Mouse (Mus musculus) embryonic facial prominence, embryonic 13.5 days (tissue): ENCODE data around the gene Pcp4l1. TPM values are rescaled to one million over a fixed set of nuclear protein-coding genes. Genes with fewer than 3 reads are reported as not detected.
A peak's percentile ranks its signal among the peaks of the same experiment; 100 is the strongest.
"Not testable (repeated sequence)": the region's sequence is repeated elsewhere in the genome, so short reads cannot be mapped to it uniquely, and the experiment has no call there.

ENCODE experiments used
- ATAC-seq: fragments of 200-750 bp; cut with Nextera tagmentation; 2 replicates; pipeline ENCODE4 v1.8.0; 2017; ENCODE audit warnings: low read depth; ENCODE audit not compliant: insufficient number of reproducible peaks, insufficient read depth, low FRiP score, low TSS enrichment
- H3K27ac ChIP-seq: fragments of 300-500 bp; sonication (generic); 2 replicates; pipeline ENCODE4 v1.5.1; 2015; ENCODE audit warnings: moderate library complexity, mild to moderate bottlenecking, inconsistent platforms
- H3K27me3 ChIP-seq: fragments of 300-500 bp; sonication (generic); 2 replicates; pipeline ENCODE4 v1.6.1; 2015; ENCODE audit warnings: mild to moderate bottlenecking, inconsistent platforms
- H3K36me3 ChIP-seq: fragments of 300-500 bp; sonication (generic); 2 replicates; pipeline ENCODE4 v1.6.1; 2015; ENCODE audit warnings: mild to moderate bottlenecking, inconsistent platforms
- H3K4me1 ChIP-seq: fragments of 300-500 bp; sonication (generic); 2 replicates; pipeline ENCODE4 v1.6.1; 2015; ENCODE audit warnings: inconsistent platforms
- H3K4me2 ChIP-seq: fragments of 300-500 bp; sonication (generic); 2 replicates; pipeline ENCODE4 v1.6.1; 2015; ENCODE audit warnings: moderate library complexity, mild to moderate bottlenecking, inconsistent platforms
- H3K4me3 ChIP-seq: fragments of 300-500 bp; sonication (generic); 2 replicates; pipeline ENCODE4 v1.5.1; 2015; ENCODE audit warnings: mild to moderate bottlenecking, inconsistent platforms
- H3K9ac ChIP-seq: fragments of 300-500 bp; sonication (generic); 2 replicates; pipeline ENCODE4 v1.6.1; 2015; ENCODE audit warnings: mild to moderate bottlenecking, inconsistent platforms
- H3K9me3 ChIP-seq: fragments of 300-500 bp; sonication (generic); 2 replicates; pipeline ENCODE4 v1.6.1; 2016; ENCODE audit warnings: inconsistent platforms
- WGBS: fragments of 180-500 bp; shearing (Covaris S2); methylation state at CpG from one replicate; pipeline ENCODE4 v1.1.7; 2015; ENCODE audit warnings: mixed read lengths; 5-methylcytosine and 5-hydroxymethylcytosine counted together
- polyA plus RNA-seq: library from polyadenylated mRNA; unstranded; fragments of >200 nt; fragmentation: Nextera tagmentation; extraction: Ambion mirVana; gene quantifications from 2 replicates; pipeline ENCODE4 v1.2.1, GENCODE M21; 2015

Pcp4l1 gene
- 20.6 and 25.2 TPM in 2 replicates for polyA plus RNA-seq

GRCm38 (mm10) chr1:171195887-171196397 lies at the start of gene Pcp4l1:
Gene Pcp4l1 (minus strand): TSS chr1:171196268.
- WGBS = under 1% methylated on average over 33 of the region's 33 CpGs
- no peaks in the 10 kb centered on the region for H3K36me3 ChIP-seq

GRCm38 (mm10) chr1:171245353-171245752 lies 49.3 kb upstream of the Pcp4l1 start:
- Histone ChIP-seq H3K27ac (no peak overlapping the region), H3K4me3 (peak overlapping the region; percentile 79; the same call in 1 of the 2 replicates), H3K9ac (0 out of 2 replicates have a peak overlapping the region, but pooled peaks have one; percentile 92), H3K4me2 (peak overlapping the region; percentile 75; the same call in 1 of the 2 replicates), H3K36me3 (peaks cover 48% of the 10 kb centered on the region), H3K9me3 (no peaks in the 10 kb centered on the region), H3K27me3 (no peaks in the 10 kb centered on the region), H3K4me1 (peaks cover 50% of the 10 kb centered on the region)
- WGBS = 68% methylated on average over 8 of the region's 8 CpGs
- ATAC-seq = no peak

More at GRCm38 (mm10) chr1:171195887-171196397, at the start of gene Pcp4l1:
- H3K4me2 ChIP-seq = peak within 1 kb of the TSS; percentile 97
- H3K27me3 ChIP-seq = peaks cover 69% of the 10 kb centered on the region
- H3K4me1 ChIP-seq = peaks cover 35% of the 10 kb centered on the region
- H3K27ac ChIP-seq = no peak within 1 kb of the TSS
- H3K4me3 ChIP-seq = peak within 1 kb of the TSS; percentile 59
- H3K9me3 ChIP-seq = no peaks in the 10 kb centered on the region
- peak within 1 kb of the TSS; percentile 70 for H3K9ac ChIP-seq
- no peak for ATAC-seq

- not testable (repeated sequence) for H3K27ac ChIP-seq, H3K27me3 ChIP-seq, H3K4me3 ChIP-seq, H3K9me3 ChIP-seq, H3K4me2 ChIP-seq, H3K9ac ChIP-seq, ATAC-seq
- peaks cover 82% of the 10 kb centered on the region for H3K36me3 ChIP-seq
- WGBS = 87% methylated on average over 12 of the region's 12 CpGs
- H3K4me1 ChIP-seq = peaks cover 19% of the 10 kb centered on the region
These were observed 45.9 kb upstream of the Pcp4l1 start for GRCm38 (mm10) chr1:171241952-171242351.

GRCm38 (mm10) chr1:171240911-171241310 lies 44.8 kb upstream of the Pcp4l1 start:
- WGBS = 88% methylated on average over 10 of the region's 10 CpGs
- no peak overlapping the region for H3K4me2 ChIP-seq
- H3K36me3 ChIP-seq = peaks cover 92% of the 10 kb centered on the region
- H3K27me3 ChIP-seq = no peaks in the 10 kb centered on the region
- ATAC-seq = no peak
- H3K27ac ChIP-seq = no peak overlapping the region
- no peaks in the 10 kb centered on the region for H3K9me3 ChIP-seq
- H3K9ac ChIP-seq = no peak overlapping the region
- H3K4me1 ChIP-seq = peaks cover 14% of the 10 kb centered on the region
- no peak overlapping the region for H3K4me3 ChIP-seq

GRCm38 (mm10) chr1:171239992-171240744 lies 44.1 kb upstream of the Pcp4l1 start:
- 74% methylated on average over 15 of the region's 15 CpGs for WGBS
- Histone ChIP-seq H3K27ac (no peak overlapping the region), H3K27me3 (no peaks in the 10 kb centered on the region), H3K4me1 (peaks cover 6% of the 10 kb centered on the region), H3K4me2 (no peak overlapping the region), H3K9me3 (no peaks in the 10 kb centered on the region), H3K9ac (no peak overlapping the region), H3K4me3 (no peak overlapping the region), H3K36me3 (peaks cover 96% of the 10 kb centered on the region)
- ATAC-seq = no peak

GRCm38 (mm10) chr1:171238463-171238862 lies 42.4 kb upstream of the Pcp4l1 start:
- H3K36me3 ChIP-seq = peaks cover 99% of the 10 kb centered on the region

GRCm38 (mm10) chr1:171237438-171237837 lies 41.4 kb upstream of the Pcp4l1 start:
- no peak overlapping the region for H3K27ac ChIP-seq
- no peaks in the 10 kb centered on the region for H3K4me1 ChIP-seq
- H3K4me2 ChIP-seq = no peak overlapping the region
- no peak for ATAC-seq
- H3K36me3 ChIP-seq = peaks cover 94% of the 10 kb centered on the region
- H3K27me3 ChIP-seq = no peaks in the 10 kb centered on the region
- 85% methylated on average over 6 of the region's 6 CpGs for WGBS
- no peaks in the 10 kb centered on the region for H3K9me3 ChIP-seq
- no peak overlapping the region for H3K4me3 ChIP-seq
- H3K9ac ChIP-seq = no peak overlapping the region

More at GRCm38 (mm10) chr1:171238463-171238862, 42.4 kb upstream of the Pcp4l1 start:
- no peaks in the 10 kb centered on the region for H3K27me3 ChIP-seq
- ATAC-seq = no peak
- no peaks in the 10 kb centered on the region for H3K9me3 ChIP-seq
- H3K4me1 ChIP-seq = no peaks in the 10 kb centered on the region
- no peak overlapping the region for H3K4me2 ChIP-seq
- H3K9ac ChIP-seq = no peak overlapping the region
- no peak overlapping the region for H3K4me3 ChIP-seq
- no peak overlapping the region for H3K27ac ChIP-seq
- 75% methylated on average over 14 of the region's 14 CpGs for whole genome bisulfite sequencing

GRCm38 (mm10) chr1:171235791-171236190 lies 39.7 kb upstream of the Pcp4l1 start:
- no peaks in the 10 kb centered on the region for H3K9me3 ChIP-seq
- H3K4me3 ChIP-seq = no peak overlapping the region
- no peak for ATAC-seq
- H3K27ac ChIP-seq = no peak overlapping the region
- H3K27me3 ChIP-seq = no peaks in the 10 kb centered on the region
- H3K4me2 ChIP-seq = no peak overlapping the region
- peaks cover 78% of the 10 kb centered on the region for H3K36me3 ChIP-seq
- WGBS = 85% methylated on average over 4 of the region's 4 CpGs
- no peak overlapping the region for H3K9ac ChIP-seq
- H3K4me1 ChIP-seq = no peaks in the 10 kb centered on the region

GRCm38 (mm10) chr1:171234538-171234937 lies 38.5 kb upstream of the Pcp4l1 start:
- peaks cover 66% of the 10 kb centered on the region for H3K36me3 ChIP-seq
- no peak overlapping the region for H3K4me3 ChIP-seq
- ATAC-seq = no peak
- H3K4me1 ChIP-seq = peaks cover 10% of the 10 kb centered on the region
- H3K9ac ChIP-seq = no peak overlapping the region
- WGBS = 94% methylated on average over 4 of the region's 4 CpGs
- no peak overlapping the region for H3K27ac ChIP-seq
- H3K27me3 ChIP-seq = no peaks in the 10 kb centered on the region
- H3K4me2 ChIP-seq = no peak overlapping the region
- H3K9me3 ChIP-seq = no peaks in the 10 kb centered on the region

GRCm38 (mm10) chr1:171234126-171234525 lies 38.1 kb upstream of the Pcp4l1 start, which contains the start of gene Fcer1g:
Gene Fcer1g (minus strand): TSS chr1:171234365.
- H3K36me3 ChIP-seq = peaks cover 62% of the 10 kb centered on the region
- no peak within 1 kb of the TSS; the same call in 1 of the 2 replicates for H3K9ac ChIP-seq
- peaks cover 10% of the 10 kb centered on the region for H3K4me1 ChIP-seq
- ATAC-seq = no peak
- no peaks in the 10 kb centered on the region for H3K27me3 ChIP-seq
- no peaks in the 10 kb centered on the region for H3K9me3 ChIP-seq
- H3K4me2 ChIP-seq = no peak within 1 kb of the TSS
- 91% methylated on average over 14 of the region's 14 CpGs for WGBS
- no peak within 1 kb of the TSS for H3K4me3 ChIP-seq
- H3K27ac ChIP-seq = no peak within 1 kb of the TSS

GRCm38 (mm10) chr1:171232800-171233730 lies 37.0 kb upstream of the Pcp4l1 start:
- H3K4me2 ChIP-seq = no peak overlapping the region
- H3K4me3 ChIP-seq = no peak overlapping the region
- ATAC-seq = no peak
- 80% methylated on average over 12 of the region's 12 CpGs for WGBS
- no peak overlapping the region; the same call in 1 of the 2 replicates for H3K9ac ChIP-seq
- no peak overlapping the region for H3K27ac ChIP-seq
- H3K9me3 ChIP-seq = no peaks in the 10 kb centered on the region
- H3K27me3 ChIP-seq = no peaks in the 10 kb centered on the region
- H3K36me3 ChIP-seq = peaks cover 51% of the 10 kb centered on the region
- peaks cover 10% of the 10 kb centered on the region for H3K4me1 ChIP-seq
